Mouse (Mus musculus): ENCODE results near the gene Ndst2. TPM values are rescaled to one million over a fixed set of nuclear protein-coding genes. Genes with fewer than 3 reads are reported as not detected.

The Ndst2 gene
- polyA plus RNA-seq, 1 experiment from 2014 or later, result 12.5 TPM

GRCm38 (mm10) chr14:20730853-20731602 is 3.3 kb downstream of the Ndst2 start:
- H3K9ac ChIP-seq (ENCODE audit: low read length), result no peak overlapping the region
- WGBS, result 89% methylated on average over 9 of the region's 9 CpGs
- H3K9me3 ChIP-seq (replicated peaks; ENCODE audit: control insufficient read depth, low read length), result no peaks in the 10 kb centered on the region
- no peak overlapping the region for H3K27ac ChIP-seq (ENCODE audit: low read depth, low read length)
- peaks cover 5% of the 10 kb centered on the region; the same call in 1 of the 2 replicates for H3K4me1 ChIP-seq (ENCODE audit: control insufficient read depth, insufficient read depth, low read length)
- no peak overlapping the region for H3K4me2 ChIP-seq (ENCODE audit: low read length)
- ATAC-seq (no peak), DNase-seq (ENCODE audit: low spot score) (no peak)
- H3K27me3 ChIP-seq (replicated peaks; ENCODE audit: control insufficient read depth, insufficient read depth, low read length), result no peaks in the 10 kb centered on the region
- H3K36me3 ChIP-seq (ENCODE audit: control insufficient read depth, insufficient read depth, low read length), result peaks cover 59% of the 10 kb centered on the region
- H3K4me3 ChIP-seq (ENCODE audit: low read depth, low read length), result no peak overlapping the region

GRCm38 (mm10) chr14:20729871-20730270 is 4.5 kb downstream of the Ndst2 start:
- ATAC-seq, result no peak

GRCm38 (mm10) chr14:20725660-20726339 is 8.6 kb downstream of the Ndst2 start:
- H3K4me2 ChIP-seq (ENCODE audit: low read length), result no peak overlapping the region
- whole genome bisulfite sequencing, result 89% methylated on average over 6 of the region's 6 CpGs
- peaks cover 98% of the 10 kb centered on the region for H3K36me3 ChIP-seq (ENCODE audit: control insufficient read depth, insufficient read depth, low read length)

More at GRCm38 (mm10) chr14:20729871-20730270, 4.5 kb downstream of the Ndst2 start:
- WGBS, result 93% methylated on average over 9 of the region's 9 CpGs
- Histone ChIP-seq H3K27me3 (replicated peaks; ENCODE audit: control insufficient read depth, insufficient read depth, low read length) (no peaks in the 10 kb centered on the region), H3K36me3 (ENCODE audit: control insufficient read depth, insufficient read depth, low read length) (peaks cover 65% of the 10 kb centered on the region), H3K27ac (ENCODE audit: low read depth, low read length) (no peak overlapping the region), H3K4me2 (ENCODE audit: low read length) (no peak overlapping the region), H3K9me3 (replicated peaks; ENCODE audit: control insufficient read depth, low read length) (no peaks in the 10 kb centered on the region), H3K9ac (ENCODE audit: low read length) (no peak overlapping the region), H3K4me3 (ENCODE audit: low read depth, low read length) (no peak overlapping the region), H3K4me1 (ENCODE audit: control insufficient read depth, insufficient read depth, low read length) (peaks cover 5% of the 10 kb centered on the region; the same call in 1 of the 2 replicates)
- DNase-seq (ENCODE audit: low spot score), result no peak

GRCm38 (mm10) chr14:20724043-20724442 is 10.3 kb downstream of the Ndst2 start:
- Histone ChIP-seq H3K4me1 (ENCODE audit: control insufficient read depth, insufficient read depth, low read length) (no peaks in the 10 kb centered on the region), H3K4me2 (ENCODE audit: low read length) (no peak overlapping the region), H3K27me3 (replicated peaks; ENCODE audit: control insufficient read depth, insufficient read depth, low read length) (no peaks in the 10 kb centered on the region), H3K4me3 (ENCODE audit: low read depth, low read length) (no peak overlapping the region), H3K36me3 (ENCODE audit: control insufficient read depth, insufficient read depth, low read length) (peaks cover 98% of the 10 kb centered on the region), H3K9me3 (replicated peaks; ENCODE audit: control insufficient read depth, low read length) (no peaks in the 10 kb centered on the region), H3K9ac (ENCODE audit: low read length) (no peak overlapping the region), H3K27ac (ENCODE audit: low read depth, low read length) (no peak overlapping the region)
- 37% methylated on average over 5 of the region's 5 CpGs for WGBS
- ATAC-seq (peak; percentile 45), DNase-seq (ENCODE audit: low spot score) (peak; percentile 77)

More at GRCm38 (mm10) chr14:20725660-20726339, 8.6 kb downstream of the Ndst2 start:
- Histone ChIP-seq H3K4me1 (ENCODE audit: control insufficient read depth, insufficient read depth, low read length) (no peaks in the 10 kb centered on the region), H3K27me3 (replicated peaks; ENCODE audit: control insufficient read depth, insufficient read depth, low read length) (no peaks in the 10 kb centered on the region), H3K9me3 (replicated peaks; ENCODE audit: control insufficient read depth, low read length) (no peaks in the 10 kb centered on the region), H3K4me3 (ENCODE audit: low read depth, low read length) (no peak overlapping the region), H3K9ac (ENCODE audit: low read length) (no peak overlapping the region), H3K27ac (ENCODE audit: low read depth, low read length) (no peak overlapping the region)
- DNase-seq (ENCODE audit: low spot score) (no peak), ATAC-seq (no peak)

GRCm38 (mm10) chr14:20723006-20723405 is 11.4 kb downstream of the Ndst2 start:
- H3K36me3 ChIP-seq (ENCODE audit: control insufficient read depth, insufficient read depth, low read length), result peaks cover 98% of the 10 kb centered on the region
- no peak overlapping the region for H3K9ac ChIP-seq (ENCODE audit: low read length)
- H3K9me3 ChIP-seq (replicated peaks; ENCODE audit: control insufficient read depth, low read length), result no peaks in the 10 kb centered on the region
- no peak overlapping the region for H3K4me3 ChIP-seq (ENCODE audit: low read depth, low read length)
- 91% methylated on average over 12 of the region's 12 CpGs for WGBS
- no peaks in the 10 kb centered on the region for H3K27me3 ChIP-seq (replicated peaks; ENCODE audit: control insufficient read depth, insufficient read depth, low read length)
- H3K4me2 ChIP-seq (ENCODE audit: low read length), result no peak overlapping the region
- no peaks in the 10 kb centered on the region for H3K4me1 ChIP-seq (ENCODE audit: control insufficient read depth, insufficient read depth, low read length)
- H3K27ac ChIP-seq (ENCODE audit: low read depth, low read length), result no peak overlapping the region
- DNase-seq (ENCODE audit: low spot score), result no peak
- ATAC-seq, result no peak

GRCm38 (mm10) chr14:20721371-20721770 is 13.0 kb downstream of the Ndst2 start:
- H3K4me2 ChIP-seq (ENCODE audit: low read length), result no peak overlapping the region
- WGBS, result 79% methylated on average over 4 of the region's 4 CpGs
- H3K27me3 ChIP-seq (replicated peaks; ENCODE audit: control insufficient read depth, insufficient read depth, low read length), result no peaks in the 10 kb centered on the region
- no peak overlapping the region for H3K9ac ChIP-seq (ENCODE audit: low read length)
- no peak overlapping the region for H3K27ac ChIP-seq (ENCODE audit: low read depth, low read length)
- peaks cover 98% of the 10 kb centered on the region for H3K36me3 ChIP-seq (ENCODE audit: control insufficient read depth, insufficient read depth, low read length)
- ATAC-seq (no peak), DNase-seq (ENCODE audit: low spot score) (no peak)
- H3K4me3 ChIP-seq (ENCODE audit: low read depth, low read length), result no peak overlapping the region
- H3K9me3 ChIP-seq (replicated peaks; ENCODE audit: control insufficient read depth, low read length), result no peaks in the 10 kb centered on the region
- H3K4me1 ChIP-seq (ENCODE audit: control insufficient read depth, insufficient read depth, low read length), result no peaks in the 10 kb centered on the region

GRCm38 (mm10) chr14:20719767-20720166 is 14.6 kb downstream of the Ndst2 start:
- ATAC-seq (no peak), DNase-seq (ENCODE audit: low spot score) (no peak)
- Histone ChIP-seq H3K4me2 (ENCODE audit: low read length) (no peak overlapping the region), H3K36me3 (ENCODE audit: control insufficient read depth, insufficient read depth, low read length) (peaks cover 98% of the 10 kb centered on the region), H3K4me3 (ENCODE audit: low read depth, low read length) (no peak overlapping the region), H3K9ac (ENCODE audit: low read length) (no peak overlapping the region), H3K4me1 (ENCODE audit: control insufficient read depth, insufficient read depth, low read length) (no peaks in the 10 kb centered on the region), H3K9me3 (replicated peaks; ENCODE audit: control insufficient read depth, low read length) (no peaks in the 10 kb centered on the region), H3K27me3 (replicated peaks; ENCODE audit: control insufficient read depth, insufficient read depth, low read length) (no peaks in the 10 kb centered on the region), H3K27ac (ENCODE audit: low read depth, low read length) (no peak overlapping the region)
- WGBS, result 94% methylated on average over 12 of the region's 12 CpGs

- DNase-seq (ENCODE audit: low spot score), result no peak
- no peaks in the 10 kb centered on the region for H3K27me3 ChIP-seq (replicated peaks; ENCODE audit: control insufficient read depth, insufficient read depth, low read length)
- H3K9me3 ChIP-seq (replicated peaks; ENCODE audit: control insufficient read depth, low read length), result no peaks in the 10 kb centered on the region
- no peaks in the 10 kb centered on the region for H3K4me1 ChIP-seq (ENCODE audit: control insufficient read depth, insufficient read depth, low read length)
- H3K36me3 ChIP-seq (ENCODE audit: control insufficient read depth, insufficient read depth, low read length), result peaks cover 100% of the 10 kb centered on the region
- no peak overlapping the region for H3K4me2 ChIP-seq (ENCODE audit: low read length)
- no peak overlapping the region for H3K4me3 ChIP-seq (ENCODE audit: low read depth, low read length)
- no peak overlapping the region for H3K9ac ChIP-seq (ENCODE audit: low read length)
- no peak for ATAC-seq
- WGBS, result 91% methylated on average over 10 of the region's 10 CpGs
- H3K27ac ChIP-seq (ENCODE audit: low read depth, low read length), result no peak overlapping the region
Measured at GRCm38 (mm10) chr14:20718443-20718842, 15.9 kb downstream of the Ndst2 start.

- Histone ChIP-seq H3K9ac (ENCODE audit: low read length) (no peak overlapping the region), H3K27me3 (replicated peaks; ENCODE audit: control insufficient read depth, insufficient read depth, low read length) (no peaks in the 10 kb centered on the region), H3K36me3 (ENCODE audit: control insufficient read depth, insufficient read depth, low read length) (peaks cover 85% of the 10 kb centered on the region), H3K4me2 (ENCODE audit: low read length) (no peak overlapping the region), H3K9me3 (replicated peaks; ENCODE audit: control insufficient read depth, low read length) (no peaks in the 10 kb centered on the region), H3K27ac (ENCODE audit: low read depth, low read length) (no peak overlapping the region), H3K4me1 (ENCODE audit: control insufficient read depth, insufficient read depth, low read length) (peaks cover 4% of the 10 kb centered on the region), H3K4me3 (ENCODE audit: low read depth, low read length) (no peak overlapping the region)
- DNase-seq (ENCODE audit: low spot score) (no peak), ATAC-seq (no peak)
- WGBS, result 89% methylated on average over 11 of the region's 11 CpGs
Measured at GRCm38 (mm10) chr14:20713832-20714231, 20.5 kb downstream of the Ndst2 start.

Measured in forebrain, embryonic 14.5 days (tissue).